ENCODE assay signal across 10 mouse cellular contexts in the genomic region with DNA sequence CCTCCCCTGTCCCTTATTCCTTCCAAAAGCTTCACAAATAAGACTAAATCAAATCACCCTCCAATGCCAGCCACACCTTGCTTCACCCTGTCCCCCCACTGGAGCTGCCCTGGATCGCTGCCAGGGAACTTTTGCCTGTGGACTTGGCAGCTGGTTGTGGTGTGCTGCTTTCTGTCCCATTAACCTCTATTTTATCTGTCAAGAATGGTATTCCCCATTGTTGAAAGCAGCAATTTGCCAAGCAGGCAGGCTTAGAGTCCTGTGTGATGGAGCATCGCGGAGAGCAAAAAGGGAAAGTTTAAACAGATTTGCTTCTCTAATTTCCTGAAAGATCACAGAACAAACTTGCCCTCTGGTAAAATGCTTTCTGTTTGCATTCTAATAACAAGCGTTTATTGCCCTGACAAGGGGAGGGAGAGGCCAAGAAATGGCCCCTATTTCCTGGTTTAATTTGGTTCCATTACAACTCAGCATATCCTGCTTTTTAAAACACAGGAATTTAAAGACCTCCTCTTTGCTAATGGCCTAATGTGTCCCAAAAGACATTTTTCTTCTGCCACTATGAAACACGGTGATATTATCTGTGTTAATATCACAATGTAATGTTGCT.
A peak's percentile ranks its signal among the peaks of the same experiment; 100 is the strongest.
DNase-seq lines count a peak whose midpoint lies in the region; ATAC-seq lines count a peak whose summit lies in the region.
"Had no signal": no experiment of that assay in that cellular context is flagged by ENCODE, and none has a peak within 500 bp of the region (broad histone marks: within the 10 kb centered on the region; RNA-seq: fewer than 3 reads in every experiment).

No protein-coding gene starts in this region.

- ATAC-seq in midbrain, embryonic 14.5 days (ENCODE audit: low FRiP score, low TSS enrichment), result no peak
- no peak for ATAC-seq in midbrain, embryonic 16.5 days
- no peak for ATAC-seq in embryonic facial prominence, embryonic 11.5 days (replicated peaks; ENCODE audit: insufficient number of reproducible peaks, low FRiP score, low TSS enrichment, low read depth)
- ATAC-seq in intestine, embryonic 15.5 days, result peak; percentile 72

- no peaks in the 10 kb centered on the region for H3K9me3 ChIP-seq in midbrain, embryonic 14.5 days (ENCODE audit: control insufficient read depth, low read length)
- no peaks in the 10 kb centered on the region for H3K9me3 ChIP-seq in midbrain, embryonic 16.5 days (replicated peaks; ENCODE audit: control insufficient read depth, low read length, poor library complexity, severe bottlenecking)
- no peaks in the 10 kb centered on the region for H3K9me3 ChIP-seq in embryonic facial prominence, embryonic 11.5 days (replicated peaks; ENCODE audit: control insufficient read depth, low read length)
- no peaks in the 10 kb centered on the region for H3K9me3 ChIP-seq in intestine, embryonic 15.5 days
- H3K9me3 ChIP-seq: midbrain, embryonic 12.5 days had no signal

- H3K4me1 ChIP-seq in midbrain, embryonic 14.5 days (ENCODE audit: control insufficient read depth, insufficient read depth, low read length), result peaks cover 8% of the 10 kb centered on the region
- peaks cover 20% of the 10 kb centered on the region for H3K4me1 ChIP-seq in midbrain, embryonic 16.5 days (ENCODE audit: control insufficient read depth, insufficient read depth, low read length)
- no peaks in the 10 kb centered on the region for H3K4me1 ChIP-seq in embryonic facial prominence, embryonic 11.5 days (ENCODE audit: control insufficient read depth, insufficient read depth, low read length)
- H3K4me1 ChIP-seq in intestine, embryonic 15.5 days (replicated peaks), result peaks cover 11% of the 10 kb centered on the region

- H3K27ac ChIP-seq in midbrain, embryonic 14.5 days (replicated peaks; ENCODE audit: low read depth, low read length), result no peak overlapping the region
- no peak overlapping the region for H3K27ac ChIP-seq in midbrain, embryonic 16.5 days (ENCODE audit: low read length)
- H3K27ac ChIP-seq in embryonic facial prominence, embryonic 11.5 days (replicated peaks; ENCODE audit: low read depth, low read length), result no peak overlapping the region
- H3K27ac ChIP-seq in intestine, embryonic 15.5 days, result peak overlapping the region; percentile 7; the same call in 1 of the 2 replicates
- H3K27ac ChIP-seq: midbrain, embryonic 12.5 days had no signal

- 71% methylated on average over 5 of the region's 5 CpGs for WGBS in midbrain, embryonic 14.5 days
- 59% methylated on average over 5 of the region's 5 CpGs for WGBS in midbrain, embryonic 16.5 days
- 36% methylated on average over 5 of the region's 5 CpGs for WGBS in embryonic facial prominence, embryonic 11.5 days
- WGBS in intestine, embryonic 15.5 days, result 12% methylated on average over 5 of the region's 5 CpGs

- H3K4me3 ChIP-seq in midbrain, embryonic 14.5 days (replicated peaks; ENCODE audit: low read depth, low read length), result no peak overlapping the region
- no peak overlapping the region for H3K4me3 ChIP-seq in midbrain, embryonic 16.5 days (ENCODE audit: low read depth, low read length)
- no peak overlapping the region for H3K4me3 ChIP-seq in embryonic facial prominence, embryonic 11.5 days (ENCODE audit: low read depth, low read length)
- no peak overlapping the region for H3K4me3 ChIP-seq in intestine, embryonic 15.5 days (replicated peaks)
- H3K4me3 ChIP-seq: midbrain, embryonic 12.5 days had no signal

- no peak overlapping the region for H3K9ac ChIP-seq in midbrain, embryonic 14.5 days (replicated peaks; ENCODE audit: low read length)
- H3K9ac ChIP-seq in midbrain, embryonic 16.5 days (ENCODE audit: low read depth, low read length), result no peak overlapping the region
- H3K9ac ChIP-seq in embryonic facial prominence, embryonic 11.5 days (replicated peaks; ENCODE audit: low read length), result no peak overlapping the region
- no peak overlapping the region for H3K9ac ChIP-seq in intestine, embryonic 15.5 days
- H3K9ac ChIP-seq: midbrain, embryonic 12.5 days had no signal

- intact Hi-C loops in left cerebral cortex, postnatal 36 days (cut with DNase I), result no loop called here

- DNase-seq in midbrain, embryonic 14.5 days, result peak; percentile 33
- DNase-seq in embryonic facial prominence, embryonic 11.5 days (ENCODE audit: low spot score), result peak; percentile 42
- DNase-seq in ovary, postnatal 14 days (ENCODE audit: low spot score), result peak; percentile 24
- no peak for DNase-seq in cerebellum, postnatal 36 days
- DNase-seq in right cerebral cortex, postnatal 14 days, result no peak
- DNase-seq in left cerebral cortex, postnatal 36 days (ENCODE audit: low spot score in 2 of 2), result no peak
- DNase-seq: thymus, postnatal 4 days had no signal

- H3K36me3 ChIP-seq in midbrain, embryonic 14.5 days (ENCODE audit: control insufficient read depth, insufficient read depth, low read length), result no peaks in the 10 kb centered on the region
- no peaks in the 10 kb centered on the region for H3K36me3 ChIP-seq in midbrain, embryonic 16.5 days (ENCODE audit: control insufficient read depth, insufficient read depth, low read length)
- no peaks in the 10 kb centered on the region for H3K36me3 ChIP-seq in embryonic facial prominence, embryonic 11.5 days (replicated peaks; ENCODE audit: control insufficient read depth, insufficient read depth, low read depth, low read length)
- no peaks in the 10 kb centered on the region for H3K36me3 ChIP-seq in intestine, embryonic 15.5 days
- H3K36me3 ChIP-seq: midbrain, embryonic 12.5 days had no signal

- no peak overlapping the region for H3K4me2 ChIP-seq in midbrain, embryonic 14.5 days (ENCODE audit: low read length)
- no peak overlapping the region for H3K4me2 ChIP-seq in midbrain, embryonic 16.5 days (ENCODE audit: low read length)
- H3K4me2 ChIP-seq in embryonic facial prominence, embryonic 11.5 days (ENCODE audit: low read depth, low read length), result no peak overlapping the region
- H3K4me2 ChIP-seq in intestine, embryonic 15.5 days (replicated peaks), result peak overlapping the region; percentile 35; the same call in 1 of the 2 replicates
- H3K4me2 ChIP-seq: midbrain, embryonic 12.5 days had no signal

- H3K27me3 ChIP-seq in midbrain, embryonic 14.5 days (ENCODE audit: control insufficient read depth, insufficient read depth, low read length), result no peaks in the 10 kb centered on the region
- no peaks in the 10 kb centered on the region for H3K27me3 ChIP-seq in midbrain, embryonic 16.5 days (ENCODE audit: control insufficient read depth, insufficient read depth, low read depth, low read length)
- no peaks in the 10 kb centered on the region for H3K27me3 ChIP-seq in embryonic facial prominence, embryonic 11.5 days (ENCODE audit: control insufficient read depth, insufficient read depth, low read length)
- H3K27me3 ChIP-seq in intestine, embryonic 15.5 days (replicated peaks), result peaks cover 3% of the 10 kb centered on the region
- H3K27me3 ChIP-seq: midbrain, embryonic 12.5 days had no signal

Comparison
In these comparisons a context has a peak if more than half of its experiments do, and no peak if none do; other contexts are left out.
1. DNase-seq: peak in midbrain, embryonic 14.5 days (single experiment), embryonic facial prominence, embryonic 11.5 days (single experiment) and ovary, postnatal 14 days (single experiment); none in cerebellum, postnatal 36 days (0 of 2), right cerebral cortex, postnatal 14 days (single experiment) and left cerebral cortex, postnatal 36 days (0 of 2).